Mouse (Mus musculus): ENCODE results near the gene Ak6.

The Ak6 gene

GRCm38 (mm10) chr13:100669291-100670022, 18.7 kb downstream of the Ak6 start, which contains the start of gene Ccdc125:
TSS of gene Ccdc125 (plus strand) at chr13:100669717.
- DNase-seq: peak; percentile 28 to 38

GRCm38 (mm10) chr13:100670181-100670741, 19.5 kb downstream of the Ak6 start:
- no peak for DNase-seq

GRCm38 (mm10) chr13:100675936-100676635, 25.3 kb downstream of the Ak6 start:
- DNase-seq: no peak

GRCm38 (mm10) chr13:100681615-100682014, 30.8 kb downstream of the Ak6 start:
- no peak for DNase-seq

GRCm38 (mm10) chr13:100682837-100683236, 32.1 kb downstream of the Ak6 start:
- DNase-seq: no peak

GRCm38 (mm10) chr13:100684355-100684754, 33.6 kb downstream of the Ak6 start:
- DNase-seq: no peak

- DNase-seq: no peak
Observed at GRCm38 (mm10) chr13:100687513-100687912, 36.7 kb downstream of the Ak6 start.

- DNase-seq: no peak
Observed at GRCm38 (mm10) chr13:100697541-100697940, 46.8 kb downstream of the Ak6 start.

GRCm38 (mm10) chr13:100698866-100699265, 48.1 kb downstream of the Ak6 start:
- no peak for DNase-seq

GRCm38 (mm10) chr13:100703468-100703867, 52.7 kb downstream of the Ak6 start:
- no peak for DNase-seq

GRCm38 (mm10) chr13:100706206-100706605, 55.4 kb downstream of the Ak6 start:
- no peak for DNase-seq

GRCm38 (mm10) chr13:100715467-100715866, 64.7 kb downstream of the Ak6 start:
- no peak for DNase-seq

Measured in cerebellum, postnatal 14 days (tissue).